Mouse (Mus musculus): ENCODE results near the gene Rab15. TPM values are rescaled to one million over a fixed set of nuclear protein-coding genes. Genes with fewer than 3 reads are reported as not detected.
"Not testable (repeated sequence)": the region's sequence is repeated elsewhere in the genome, so short reads cannot be mapped to it uniquely, and the experiment has no call there.

Gene Rab15
- polyA plus RNA-seq (2014; fragmentation: Nextera tagmentation; extraction: Ambion mirVana): 3.9 and 7.7 TPM in 2 replicates

DNA sequence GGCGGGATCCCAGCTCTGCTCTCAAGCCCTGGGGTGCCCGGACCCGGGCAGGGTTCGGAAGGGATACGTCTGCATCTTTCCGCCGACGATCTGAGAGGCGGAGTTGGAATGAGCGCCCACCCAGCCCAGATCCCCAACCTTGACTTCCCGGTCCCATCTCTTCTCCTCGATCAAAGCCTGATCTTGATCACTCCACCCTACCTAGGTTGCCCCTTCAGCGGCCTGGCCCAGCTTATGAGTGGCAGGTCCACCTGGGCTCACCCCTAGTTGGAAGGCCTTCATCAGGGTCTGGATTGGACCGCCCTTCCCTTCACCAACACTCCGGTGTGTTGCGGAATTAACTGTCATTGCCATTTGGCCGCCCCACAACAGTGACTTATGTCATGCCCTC lies at the start of gene Rab15:
Gene Rab15, minus strand, starts transcription at position 258 of the 391 bp plus-strand sequence.
- WGBS: 3% methylated on average over 15 of the region's 17 CpGs
- ATAC-seq (ENCODE audit: low FRiP score, low TSS enrichment): peak; percentile 37
- H3K9ac ChIP-seq (ENCODE audit: low read depth, low read length): peak within 1 kb of the TSS; percentile 79
- no peaks in the 10 kb centered on the region for H3K36me3 ChIP-seq (ENCODE audit: control insufficient read depth, insufficient read depth, low read length)
- H3K27ac ChIP-seq (ENCODE audit: low read depth, low read length): no peak within 1 kb of the TSS
- peaks cover 5% of the 10 kb centered on the region; the same call in 1 of the 2 replicates for H3K4me1 ChIP-seq (ENCODE audit: control insufficient read depth, insufficient read depth, low read length)
- H3K4me3 ChIP-seq (ENCODE audit: low read length): peak within 1 kb of the TSS; percentile 70
- peaks cover 19% of the 10 kb centered on the region for H3K27me3 ChIP-seq (ENCODE audit: control insufficient read depth, insufficient read depth, low read length)
- H3K9me3 ChIP-seq (ENCODE audit: control insufficient read depth, low read length): no peaks in the 10 kb centered on the region
- H3K4me2 ChIP-seq (replicated peaks; ENCODE audit: low read depth, low read length): peak within 1 kb of the TSS; percentile 98

DNA sequence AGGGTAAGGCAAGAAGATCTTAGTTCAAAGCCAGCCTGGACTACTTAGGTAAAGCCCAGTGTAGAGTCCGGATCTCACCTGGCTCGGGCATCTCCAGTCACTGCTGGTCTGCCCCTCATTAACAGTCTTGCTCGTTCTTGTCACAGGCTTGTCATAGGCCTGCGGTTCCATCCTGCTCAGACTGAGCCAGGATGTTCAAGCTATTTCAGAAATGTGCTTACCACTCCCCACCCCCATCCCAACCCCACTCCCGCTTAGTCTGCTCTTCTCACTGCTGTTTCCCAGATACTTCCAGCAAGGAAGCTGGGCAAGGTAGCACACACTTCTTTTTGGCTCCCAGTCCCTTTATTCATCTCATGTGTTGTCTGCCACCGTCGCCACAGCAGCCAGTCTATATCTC lies 46.9 kb upstream of the Rab15 start:
- H3K4me2 ChIP-seq (replicated peaks; ENCODE audit: low read depth, low read length): no peak overlapping the region
- peaks cover 8% of the 10 kb centered on the region for H3K36me3 ChIP-seq (ENCODE audit: control insufficient read depth, insufficient read depth, low read length)
- ATAC-seq (ENCODE audit: low FRiP score, low TSS enrichment): no peak
- no peak overlapping the region for H3K27ac ChIP-seq (ENCODE audit: low read depth, low read length)
- no peak overlapping the region for H3K9ac ChIP-seq (ENCODE audit: low read depth, low read length)
- no peaks in the 10 kb centered on the region for H3K9me3 ChIP-seq (ENCODE audit: control insufficient read depth, low read length)
- H3K27me3 ChIP-seq (ENCODE audit: control insufficient read depth, insufficient read depth, low read length): no peaks in the 10 kb centered on the region
- H3K4me3 ChIP-seq (ENCODE audit: low read length): no peak overlapping the region
- WGBS: 87% methylated on average over 7 of the region's 7 CpGs
- H3K4me1 ChIP-seq (ENCODE audit: control insufficient read depth, insufficient read depth, low read length): no peaks in the 10 kb centered on the region; the same call in 1 of the 2 replicates

DNA sequence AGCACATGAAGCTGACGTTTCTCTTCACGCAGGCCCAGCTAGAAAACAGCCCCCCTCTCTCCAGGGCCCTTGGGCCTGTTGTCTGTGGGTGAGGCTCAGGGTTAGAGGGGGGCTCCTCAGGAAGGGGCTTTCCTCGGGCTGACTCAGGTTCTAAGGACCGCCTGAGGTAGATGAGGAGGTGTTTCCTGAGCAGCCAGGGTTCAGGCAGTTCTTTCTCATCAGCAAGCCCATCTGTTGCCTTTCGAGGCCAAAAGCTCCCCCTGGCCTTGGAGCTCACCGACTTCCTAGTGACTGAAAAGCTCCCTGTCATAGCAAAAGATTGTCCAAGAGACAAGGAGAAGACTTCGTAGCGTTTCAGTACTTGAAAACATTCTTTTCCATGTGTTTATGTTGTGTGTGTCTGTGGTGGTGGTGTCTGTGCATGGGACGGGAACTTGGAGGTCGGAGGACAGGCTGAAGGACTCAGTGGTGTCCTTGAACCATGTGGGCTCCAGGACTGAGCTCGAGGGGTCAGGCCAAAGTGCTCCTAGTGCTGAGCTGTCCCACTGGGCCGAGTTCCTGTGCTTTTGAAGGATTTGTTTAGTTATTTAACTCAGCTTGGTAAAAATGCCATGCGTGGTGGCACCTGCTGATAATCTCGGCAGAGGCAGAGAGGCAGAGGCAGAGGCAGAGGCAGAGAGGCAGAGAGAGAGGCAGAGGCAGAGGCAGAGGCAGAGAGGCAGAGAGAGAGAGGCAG lies 45.9 kb upstream of the Rab15 start:
- H3K9me3 ChIP-seq (ENCODE audit: control insufficient read depth, low read length): no peaks in the 10 kb centered on the region
- no peak overlapping the region for H3K4me2 ChIP-seq (replicated peaks; ENCODE audit: low read depth, low read length)
- H3K36me3 ChIP-seq (ENCODE audit: control insufficient read depth, insufficient read depth, low read length): peaks cover 2% of the 10 kb centered on the region; the same call in 1 of the 2 replicates
- WGBS: 84% methylated on average over 14 of the region's 14 CpGs
- ATAC-seq (ENCODE audit: low FRiP score, low TSS enrichment): no peak
- no peaks in the 10 kb centered on the region for H3K4me1 ChIP-seq (ENCODE audit: control insufficient read depth, insufficient read depth, low read length)
- no peaks in the 10 kb centered on the region for H3K27me3 ChIP-seq (ENCODE audit: control insufficient read depth, insufficient read depth, low read length)
- H3K4me3 ChIP-seq (ENCODE audit: low read length): no peak overlapping the region
- H3K27ac ChIP-seq (ENCODE audit: low read depth, low read length): no peak overlapping the region
- H3K9ac ChIP-seq (ENCODE audit: low read depth, low read length): no peak overlapping the region

DNA sequence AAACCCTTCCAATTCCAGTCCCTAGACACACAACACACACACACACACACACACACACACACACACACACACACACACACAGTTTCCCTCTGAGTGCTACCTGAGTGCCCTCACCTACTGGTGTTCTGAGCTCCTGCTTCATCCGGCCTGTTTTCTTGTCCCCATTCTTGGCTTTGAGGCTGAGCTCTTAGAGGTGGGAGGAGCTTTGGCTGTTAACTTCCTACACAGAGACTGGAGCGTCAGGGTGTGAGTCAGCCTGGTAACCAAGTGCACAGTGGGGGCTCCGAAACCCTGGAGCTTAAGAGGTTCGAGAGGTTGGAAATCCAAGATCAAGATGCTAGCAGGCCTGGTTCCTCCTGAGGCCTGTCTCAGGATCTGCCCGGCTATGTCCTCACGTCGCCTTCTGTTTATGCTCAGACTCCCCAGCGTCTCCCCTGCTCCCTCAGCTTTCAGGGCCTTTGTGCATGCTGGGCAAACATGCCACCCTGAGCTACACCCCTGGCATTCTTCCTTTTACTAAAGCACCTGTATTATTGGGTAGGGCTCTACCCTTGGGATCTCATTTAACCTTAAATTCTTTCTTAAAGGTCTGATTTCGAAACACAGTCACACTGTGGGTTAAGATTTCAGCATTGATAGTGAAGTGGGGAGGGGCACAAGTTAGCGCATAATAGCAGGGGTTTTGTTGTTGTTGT lies 45.0 kb upstream of the Rab15 start:
- Histone ChIP-seq H3K9me3 (ENCODE audit: control insufficient read depth, low read length) (no peaks in the 10 kb centered on the region), H3K4me3 (ENCODE audit: low read length) (no peak overlapping the region), H3K4me1 (ENCODE audit: control insufficient read depth, insufficient read depth, low read length) (no peaks in the 10 kb centered on the region), H3K4me2 (replicated peaks; ENCODE audit: low read depth, low read length) (no peak overlapping the region), H3K36me3 (ENCODE audit: control insufficient read depth, insufficient read depth, low read length) (peaks cover 3% of the 10 kb centered on the region; the same call in 1 of the 2 replicates), H3K9ac (ENCODE audit: low read depth, low read length) (no peak overlapping the region), H3K27ac (ENCODE audit: low read depth, low read length) (no peak overlapping the region), H3K27me3 (ENCODE audit: control insufficient read depth, insufficient read depth, low read length) (no peaks in the 10 kb centered on the region)
- no peak for ATAC-seq (ENCODE audit: low FRiP score, low TSS enrichment)
- 72% methylated on average over 10 of the region's 10 CpGs for WGBS

DNA sequence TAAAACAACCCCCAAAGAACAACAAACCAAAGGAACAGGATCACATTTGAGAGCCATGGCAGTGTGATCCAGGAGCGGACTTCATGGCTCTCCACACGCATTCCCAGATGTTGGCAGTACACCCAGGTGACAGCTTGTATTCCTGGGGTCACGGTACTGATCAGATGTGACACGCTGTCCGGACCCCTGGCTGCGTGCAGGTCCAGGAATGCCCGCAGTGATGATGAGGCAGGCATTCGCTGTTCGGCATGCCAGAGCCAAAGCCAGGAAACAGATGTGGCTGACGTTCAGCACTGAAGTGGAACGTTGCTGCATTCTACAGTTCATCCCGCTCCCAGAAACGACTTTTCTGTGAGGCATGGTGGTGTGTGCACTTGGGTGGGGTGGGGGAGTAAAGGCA lies 42.6 kb upstream of the Rab15 start:
- no peak for ATAC-seq (ENCODE audit: low FRiP score, low TSS enrichment)
- 79% methylated on average over 13 of the region's 13 CpGs for WGBS
- Histone ChIP-seq H3K27ac (ENCODE audit: low read depth, low read length) (no peak overlapping the region), H3K36me3 (ENCODE audit: control insufficient read depth, insufficient read depth, low read length) (peaks cover 5% of the 10 kb centered on the region; the same call in 1 of the 2 replicates), H3K4me2 (replicated peaks; ENCODE audit: low read depth, low read length) (no peak overlapping the region), H3K9ac (ENCODE audit: low read depth, low read length) (no peak overlapping the region), H3K4me1 (ENCODE audit: control insufficient read depth, insufficient read depth, low read length) (no peaks in the 10 kb centered on the region), H3K4me3 (ENCODE audit: low read length) (no peak overlapping the region), H3K27me3 (ENCODE audit: control insufficient read depth, insufficient read depth, low read length) (no peaks in the 10 kb centered on the region), H3K9me3 (ENCODE audit: control insufficient read depth, low read length) (no peaks in the 10 kb centered on the region)

DNA sequence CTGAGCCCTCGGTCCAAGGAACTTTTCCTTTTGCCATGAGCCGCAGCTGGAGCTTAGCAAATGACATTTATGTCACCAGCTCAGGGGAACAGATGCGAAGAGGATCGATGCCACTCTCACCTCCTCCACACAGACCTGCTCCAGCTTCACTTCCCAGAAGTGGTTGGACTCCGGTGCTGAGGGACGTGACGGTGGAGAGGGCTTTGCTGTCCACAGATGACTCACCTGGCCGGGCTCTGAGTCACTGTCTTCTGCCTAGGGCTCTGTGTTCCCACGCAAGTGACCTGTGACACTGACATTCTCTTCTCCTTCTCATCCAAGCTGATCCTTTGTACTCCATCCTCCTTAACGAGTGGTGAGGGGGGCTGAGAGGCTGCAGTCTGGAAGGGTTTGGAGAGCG lies 40.9 kb upstream of the Rab15 start:
- 68% methylated on average over 11 of the region's 11 CpGs for WGBS
- H3K4me1 ChIP-seq (ENCODE audit: control insufficient read depth, insufficient read depth, low read length): no peaks in the 10 kb centered on the region
- no peak overlapping the region for H3K27ac ChIP-seq (ENCODE audit: low read depth, low read length)
- H3K27me3 ChIP-seq (ENCODE audit: control insufficient read depth, insufficient read depth, low read length): no peaks in the 10 kb centered on the region
- H3K4me3 ChIP-seq (ENCODE audit: low read length): no peak overlapping the region
- peaks cover 5% of the 10 kb centered on the region; the same call in 1 of the 2 replicates for H3K36me3 ChIP-seq (ENCODE audit: control insufficient read depth, insufficient read depth, low read length)
- no peak overlapping the region for H3K9ac ChIP-seq (ENCODE audit: low read depth, low read length)
- no peaks in the 10 kb centered on the region for H3K9me3 ChIP-seq (ENCODE audit: control insufficient read depth, low read length)
- H3K4me2 ChIP-seq (replicated peaks; ENCODE audit: low read depth, low read length): no peak overlapping the region
- ATAC-seq (ENCODE audit: low FRiP score, low TSS enrichment): no peak

DNA sequence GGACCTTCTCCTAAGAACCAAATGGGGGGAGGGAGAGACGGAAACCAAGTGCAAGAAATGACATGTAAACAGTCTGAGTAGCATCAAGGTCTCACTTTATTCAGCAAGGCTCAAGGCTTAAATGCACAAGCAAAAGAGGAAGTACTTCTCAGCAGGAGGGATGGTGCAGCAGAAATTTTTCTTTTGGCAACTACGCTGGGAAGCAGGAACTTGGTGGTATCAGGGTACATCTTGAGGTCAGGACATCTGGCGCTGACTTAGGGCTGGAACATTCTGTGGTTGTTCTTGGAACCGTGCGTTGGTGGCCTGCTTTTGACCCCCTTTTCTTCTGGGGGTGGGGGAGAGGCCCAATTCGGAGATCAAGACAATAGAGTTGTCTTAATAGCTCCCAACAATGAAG lies 36.1 kb upstream of the Rab15 start:
- H3K4me3 ChIP-seq (ENCODE audit: low read length); H3K4me2 ChIP-seq (replicated peaks; ENCODE audit: low read depth, low read length); H3K9ac ChIP-seq (ENCODE audit: low read depth, low read length); H3K27me3 ChIP-seq (ENCODE audit: control insufficient read depth, insufficient read depth, low read length); H3K27ac ChIP-seq (ENCODE audit: low read depth, low read length); H3K4me1 ChIP-seq (ENCODE audit: control insufficient read depth, insufficient read depth, low read length); H3K9me3 ChIP-seq (ENCODE audit: control insufficient read depth, low read length); ATAC-seq (ENCODE audit: low FRiP score, low TSS enrichment); H3K36me3 ChIP-seq (ENCODE audit: control insufficient read depth, insufficient read depth, low read length): not testable (repeated sequence)
- 80% methylated on average over 6 of the region's 6 CpGs for WGBS

GRCm38 (mm10) chr12:76857087-76857486 lies 34.4 kb upstream of the Rab15 start:
- Histone ChIP-seq H3K4me3 (ENCODE audit: low read length) (no peak overlapping the region), H3K9ac (ENCODE audit: low read depth, low read length) (no peak overlapping the region), H3K4me2 (replicated peaks; ENCODE audit: low read depth, low read length) (no peak overlapping the region), H3K27ac (ENCODE audit: low read depth, low read length) (no peak overlapping the region), H3K36me3 (ENCODE audit: control insufficient read depth, insufficient read depth, low read length) (no peaks in the 10 kb centered on the region), H3K4me1 (ENCODE audit: control insufficient read depth, insufficient read depth, low read length) (peaks cover 4% of the 10 kb centered on the region), H3K27me3 (ENCODE audit: control insufficient read depth, insufficient read depth, low read length) (no peaks in the 10 kb centered on the region), H3K9me3 (ENCODE audit: control insufficient read depth, low read length) (no peaks in the 10 kb centered on the region)
- ATAC-seq (ENCODE audit: low FRiP score, low TSS enrichment): no peak
- WGBS: 72% methylated on average over 10 of the region's 10 CpGs
